Mouse (Mus musculus) 416B (cell line): Measurements from ENCODE around the gene Tecpr2.

Source experiments
- DNase-seq: peaks from one replicate; pipeline ENCODE4 v3.0.0; 2011; ENCODE audit warnings: low read depth

The Tecpr2 gene

DNA sequence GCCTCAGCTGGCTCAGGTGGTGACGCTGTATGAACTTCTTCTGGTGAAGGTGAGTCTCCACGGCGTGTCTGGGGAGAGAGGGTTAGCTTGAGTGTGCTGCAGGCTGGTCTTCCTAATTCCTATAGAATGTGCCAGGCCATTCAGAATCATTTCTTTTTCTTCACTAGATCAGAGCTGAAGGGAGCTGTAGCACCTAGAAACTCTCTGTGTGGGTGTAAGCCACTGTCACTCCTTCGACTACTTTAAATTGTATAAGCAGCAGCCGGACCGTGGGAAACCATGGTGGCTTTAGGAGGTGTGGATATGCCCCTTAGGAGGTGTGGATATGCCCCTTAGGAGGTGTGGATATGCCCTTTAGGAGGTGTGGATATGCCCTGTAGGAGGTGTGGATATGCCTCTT is 25.1 kb upstream of the Tecpr2 start:
- DNase-seq, result no peak

DNA sequence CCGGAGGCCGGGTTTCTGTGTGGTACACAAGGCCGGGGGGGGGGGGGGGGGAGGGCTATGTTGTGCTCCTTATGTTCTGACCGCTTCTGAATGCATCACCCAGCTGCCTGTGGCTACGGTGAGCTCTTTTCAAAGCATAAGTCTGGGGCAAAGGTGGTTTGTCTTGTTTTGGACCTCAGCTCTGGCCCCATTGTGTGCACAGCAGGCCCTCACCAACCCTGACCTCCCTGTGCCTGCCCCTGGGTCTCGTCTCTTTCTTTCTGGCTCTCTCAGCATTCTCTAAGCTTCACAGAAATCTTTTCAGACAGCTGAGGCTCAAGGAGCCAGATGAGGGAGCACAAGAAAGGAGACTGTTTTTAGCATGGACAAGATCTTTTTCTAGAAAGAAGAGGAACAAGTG is 23.5 kb upstream of the Tecpr2 start:
- DNase-seq, result no peak

DNA sequence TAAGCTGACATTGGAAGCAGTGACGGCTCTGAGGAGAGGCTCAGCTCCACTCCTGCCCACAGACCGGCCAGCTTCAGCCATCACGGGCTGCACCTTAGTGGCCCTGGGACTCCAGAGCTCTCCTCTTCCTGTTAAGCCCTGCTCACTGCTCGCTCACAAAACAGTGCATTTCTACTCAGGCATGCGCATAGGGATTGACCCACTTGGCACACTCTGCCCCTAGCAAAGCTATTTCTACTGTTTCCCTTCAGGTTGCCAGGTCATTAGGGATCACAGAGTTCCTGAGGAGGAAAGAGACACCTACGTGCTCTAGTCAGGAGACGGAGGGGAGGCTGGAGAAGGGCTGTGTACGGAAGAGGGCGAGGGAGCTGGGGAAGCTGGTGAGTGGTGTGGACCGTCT is 23.1 kb upstream of the Tecpr2 start:
- no peak for DNase-seq

DNA sequence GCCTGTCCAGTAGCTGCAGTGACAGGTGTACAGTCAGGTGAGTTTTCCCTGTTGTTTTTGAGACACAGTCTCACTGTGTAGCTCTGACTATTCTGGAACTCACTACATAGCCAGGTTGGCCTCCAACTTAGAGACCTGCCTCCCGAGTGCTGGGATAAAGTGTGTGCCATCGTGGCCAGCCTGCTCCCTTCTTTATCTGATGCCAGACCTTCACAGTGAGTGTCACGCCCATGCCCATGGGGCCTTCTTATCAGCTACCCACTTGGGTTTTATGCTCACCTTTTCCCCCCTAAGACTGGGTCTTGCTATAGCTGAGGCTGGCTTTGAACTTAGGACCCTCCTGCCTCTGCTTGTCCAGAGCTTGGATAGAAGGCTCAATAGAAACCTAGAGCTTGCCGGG is 19.0 kb upstream of the Tecpr2 start:
- no peak for DNase-seq

DNA sequence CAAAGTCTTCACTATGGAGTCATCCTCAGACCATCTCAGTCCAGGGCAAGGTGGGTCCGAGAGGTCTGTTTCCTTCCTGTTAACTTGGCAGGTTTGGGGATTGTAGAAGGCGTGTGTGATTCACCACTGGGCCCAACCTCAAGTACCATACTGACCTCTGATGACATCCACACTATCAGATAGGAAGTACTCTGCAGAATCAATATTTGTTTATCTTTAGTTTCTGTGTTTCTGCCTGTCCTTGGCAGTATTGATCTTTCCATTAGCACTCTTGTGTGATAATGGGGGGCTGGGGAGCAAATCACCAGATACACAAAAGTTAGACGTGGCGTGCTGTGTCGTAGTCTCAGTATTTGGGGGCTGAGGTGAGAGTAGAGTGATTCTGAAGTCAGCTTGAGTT is 17.8 kb upstream of the Tecpr2 start:
- DNase-seq, result no peak

DNA sequence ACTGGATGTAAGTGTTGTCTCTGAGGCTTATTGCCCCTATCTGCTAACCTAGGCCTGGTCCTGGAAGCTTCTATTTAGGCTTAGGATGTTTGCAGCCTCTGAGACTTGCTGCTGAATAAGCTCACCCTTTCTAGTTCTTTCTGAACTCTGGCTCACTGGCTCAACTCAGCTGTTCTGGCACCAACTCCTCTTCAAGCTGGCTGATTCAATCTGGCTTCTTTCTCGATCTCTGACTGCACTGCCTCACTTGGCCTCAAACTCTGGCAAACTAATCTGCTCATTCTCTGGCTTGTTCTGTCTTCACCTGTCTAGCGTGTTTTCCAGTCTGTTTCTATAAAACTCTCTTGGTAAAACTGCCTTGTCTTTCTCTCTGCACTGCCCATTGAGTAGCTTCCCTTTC is 13.7 kb upstream of the Tecpr2 start:
- no peak for DNase-seq

DNA sequence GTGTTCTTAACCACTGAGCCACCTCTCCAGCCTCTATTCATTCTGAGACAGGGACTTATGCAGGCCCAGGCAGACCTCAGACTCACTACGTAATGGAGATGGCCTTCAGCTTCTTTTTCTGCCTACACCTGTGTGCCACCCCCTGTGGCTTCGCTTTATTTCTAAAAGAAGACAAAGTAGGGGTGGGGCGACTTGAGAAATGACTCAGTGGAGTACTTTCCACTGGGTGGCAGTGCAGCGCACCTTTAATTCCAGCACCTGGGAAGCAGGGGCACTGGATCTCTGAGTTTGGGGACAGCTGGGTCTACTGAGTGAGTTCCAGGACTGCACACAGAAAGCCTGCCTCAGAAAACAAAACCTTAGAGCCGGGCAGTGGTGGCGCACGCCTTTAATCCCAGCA is 6.8 kb upstream of the Tecpr2 start:
- peak; percentile 24 for DNase-seq

DNA sequence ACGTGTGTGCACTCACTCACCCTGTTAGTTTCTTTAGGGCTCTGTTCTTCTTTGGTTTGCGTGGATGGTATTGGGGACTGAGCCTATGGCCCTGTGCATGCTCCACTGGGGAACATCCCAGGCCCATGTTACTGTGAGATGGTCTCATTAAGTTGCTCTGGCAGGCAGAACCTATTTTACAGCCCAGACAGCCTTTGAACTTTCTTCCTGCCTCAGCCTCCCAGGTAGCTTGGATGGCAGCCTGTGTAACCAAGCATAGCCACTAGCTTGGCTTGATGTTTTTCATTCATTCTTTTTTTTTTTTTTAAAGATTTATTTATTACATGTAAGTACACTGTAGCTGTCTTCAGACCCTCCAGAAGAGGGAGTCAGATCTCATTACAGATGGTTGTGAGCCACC is 3.8 kb upstream of the Tecpr2 start:
- DNase-seq, result no peak

DNA sequence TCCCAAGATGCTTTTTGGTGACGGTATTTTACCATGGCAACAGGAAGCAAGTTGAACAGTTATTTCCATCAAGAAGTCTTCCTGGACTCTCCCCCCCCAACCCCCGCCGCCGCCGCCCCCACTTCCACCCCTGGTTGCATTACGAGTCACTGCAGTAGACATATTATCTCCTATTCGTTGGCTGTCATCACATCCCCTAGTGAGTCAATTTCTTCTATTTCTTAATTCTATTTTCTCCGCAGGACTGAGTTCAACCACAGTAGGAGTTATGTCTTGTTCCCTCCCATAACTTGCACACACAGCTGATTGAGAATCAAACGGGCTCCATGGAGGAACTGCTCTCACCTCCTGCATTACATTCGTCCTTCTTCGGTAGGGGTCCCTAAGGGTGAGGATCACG is 958 bp upstream of the Tecpr2 start:
- DNase-seq, result peak; percentile 73

DNA sequence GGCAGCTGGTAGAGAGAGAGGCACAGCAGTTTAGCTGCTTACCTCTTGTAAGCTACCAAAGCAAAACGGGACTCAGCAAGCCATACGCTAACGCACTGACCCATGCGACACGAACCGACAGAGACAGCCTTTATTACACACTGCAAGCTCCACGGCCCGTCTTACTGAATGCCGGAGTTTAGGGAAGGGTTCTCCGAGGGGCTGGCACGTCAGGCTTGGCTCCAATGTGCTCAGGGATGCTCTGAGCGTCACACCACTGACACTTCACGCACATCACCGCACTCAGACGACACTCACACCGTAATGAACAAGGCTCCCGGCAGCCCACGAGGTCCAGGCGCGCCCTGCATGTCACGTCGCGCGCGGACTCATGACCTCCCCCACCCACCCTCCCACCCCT is 458 bp upstream of the Tecpr2 start:
- peak; percentile 51 for DNase-seq

DNA sequence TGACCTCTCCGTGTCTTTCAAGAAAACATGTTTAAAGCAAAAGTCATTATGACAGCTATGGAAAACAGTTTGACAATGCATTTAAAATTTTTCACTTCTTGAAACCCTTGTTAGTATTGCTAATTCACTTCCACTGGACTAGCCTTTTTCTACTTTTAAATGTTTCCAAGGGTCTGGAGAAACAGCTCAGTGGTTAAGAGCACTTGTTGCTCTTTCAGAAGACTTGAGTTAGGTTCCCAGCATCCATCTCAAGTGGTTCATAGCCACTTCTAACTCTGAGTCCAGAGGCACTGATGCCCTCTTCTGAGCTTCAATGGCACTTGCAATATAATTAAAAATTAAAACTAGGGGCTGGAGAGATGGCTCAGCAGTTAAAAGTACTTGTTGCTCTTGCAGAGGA is 2.8 kb downstream of the Tecpr2 start:
- no peak for DNase-seq

DNA sequence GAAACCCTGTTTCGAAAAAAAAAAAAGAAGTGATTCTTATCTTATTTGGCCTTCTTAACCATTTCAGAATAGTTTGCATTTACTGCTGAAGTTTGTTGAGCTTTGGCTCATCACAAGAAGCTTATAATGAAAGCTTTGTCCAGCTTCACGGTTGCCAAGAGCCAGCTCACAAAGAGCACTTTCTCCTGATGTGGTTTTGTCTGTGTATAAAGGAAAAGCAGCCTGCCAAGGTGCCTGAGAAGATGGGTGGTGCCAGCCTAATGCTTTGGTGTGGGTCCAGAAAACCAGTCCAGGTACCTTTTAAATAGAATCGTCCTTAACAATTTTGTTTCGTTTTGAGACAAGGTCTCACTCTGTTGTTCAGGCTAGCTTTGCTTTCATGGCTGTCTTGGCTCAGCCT is 13.0 kb downstream of the Tecpr2 start:
- no peak for DNase-seq

DNA sequence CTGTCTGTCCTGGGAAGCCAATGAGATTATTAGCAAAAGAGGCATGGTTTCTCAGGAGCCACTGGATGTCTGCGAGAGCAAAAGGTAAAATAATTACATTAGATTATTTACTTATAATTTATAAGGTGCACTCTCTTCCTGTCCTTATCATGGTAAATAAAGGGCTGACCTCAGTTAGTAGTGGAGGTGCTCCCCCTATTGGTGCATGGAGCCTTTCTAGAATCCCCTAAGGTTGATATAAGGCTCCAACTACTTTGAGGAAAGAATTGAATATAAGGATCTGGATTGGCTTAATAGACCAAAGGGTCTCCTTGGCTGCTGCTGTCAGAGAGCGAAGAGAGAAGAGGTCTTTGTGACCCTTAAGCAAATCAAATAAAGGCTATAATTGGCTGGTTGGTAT is 14.5 kb downstream of the Tecpr2 start:
- peak; percentile 35 for DNase-seq

DNA sequence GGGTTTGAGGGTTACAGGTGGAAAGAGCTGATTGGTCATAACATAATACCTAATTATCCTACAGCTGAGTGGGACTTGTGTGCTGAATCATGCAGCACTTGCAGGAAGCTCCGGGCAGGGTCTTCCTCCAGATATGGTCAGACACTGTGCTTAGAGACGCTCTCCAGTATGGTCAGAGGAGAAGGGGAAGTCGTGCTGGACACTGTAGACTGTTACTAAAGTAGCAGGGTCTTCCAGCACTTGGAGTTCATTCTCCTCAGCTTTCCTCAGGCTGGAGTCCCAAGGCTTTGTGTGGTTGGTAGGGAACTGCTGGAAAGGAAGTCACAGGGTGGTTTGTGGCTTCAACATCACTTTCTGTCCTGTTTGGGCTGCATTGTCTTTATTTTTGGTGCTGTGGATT is 18.8 kb downstream of the Tecpr2 start:
- DNase-seq, result peak; percentile 76

DNA sequence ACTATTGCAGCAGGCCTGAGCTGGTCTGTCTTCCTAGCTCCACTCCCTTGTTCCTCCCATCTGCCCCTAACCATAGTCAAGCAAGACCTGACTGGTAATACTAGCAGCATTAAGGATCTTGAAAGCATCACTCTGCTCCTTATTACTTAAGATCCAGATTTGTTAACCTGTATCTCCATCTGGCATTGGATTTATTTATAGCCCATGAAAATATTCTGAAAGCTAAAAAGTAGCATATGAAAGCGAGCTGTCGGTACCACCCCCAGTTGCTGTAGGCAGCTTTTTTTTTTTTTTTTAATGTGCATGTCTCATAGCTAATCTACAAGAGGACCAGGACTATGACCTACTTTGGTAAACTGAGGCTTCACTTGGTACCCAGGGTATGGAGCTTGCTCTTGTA is 20.9 kb downstream of the Tecpr2 start:
- DNase-seq, result no peak

DNA sequence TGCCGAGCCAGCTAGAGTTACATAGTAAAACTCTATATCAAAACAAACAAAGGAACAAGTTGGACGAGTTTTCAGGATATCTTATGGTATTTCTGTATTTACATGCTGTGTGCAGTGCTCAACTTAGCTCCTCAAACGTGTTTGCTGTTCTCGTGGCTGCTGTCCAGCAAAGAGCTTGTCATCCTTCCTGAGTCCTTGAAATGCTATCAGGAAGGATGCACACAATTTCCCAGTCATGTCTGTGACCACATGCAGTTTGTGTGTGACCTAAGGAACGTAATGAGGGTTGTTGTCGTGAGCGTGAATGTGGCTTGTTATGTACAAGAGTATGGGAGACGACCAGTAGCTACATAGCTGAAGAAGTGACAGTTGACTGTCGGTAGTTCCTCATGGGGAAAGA is 26.7 kb downstream of the Tecpr2 start:
- peak; percentile 91 for DNase-seq

DNA sequence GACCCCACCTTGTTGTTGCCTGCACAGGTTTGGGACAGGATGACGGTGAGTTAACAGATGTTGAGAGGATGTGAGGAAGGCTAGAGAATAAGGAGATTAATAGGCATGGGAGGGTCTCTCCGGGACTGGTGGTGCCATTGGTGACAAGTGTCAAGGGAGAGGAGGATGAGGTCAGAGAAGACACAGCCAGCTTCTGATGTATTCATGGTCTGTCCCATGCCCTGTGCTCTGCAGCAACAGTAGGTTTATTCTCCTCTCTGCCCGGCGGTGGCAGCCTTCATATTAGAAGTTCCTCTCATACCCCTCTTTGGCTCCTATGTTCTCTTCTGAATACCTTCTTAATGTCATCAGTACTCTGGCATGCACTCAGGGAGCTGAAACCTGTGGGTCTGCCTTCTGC is 31.2 kb downstream of the Tecpr2 start:
- no peak for DNase-seq

DNA sequence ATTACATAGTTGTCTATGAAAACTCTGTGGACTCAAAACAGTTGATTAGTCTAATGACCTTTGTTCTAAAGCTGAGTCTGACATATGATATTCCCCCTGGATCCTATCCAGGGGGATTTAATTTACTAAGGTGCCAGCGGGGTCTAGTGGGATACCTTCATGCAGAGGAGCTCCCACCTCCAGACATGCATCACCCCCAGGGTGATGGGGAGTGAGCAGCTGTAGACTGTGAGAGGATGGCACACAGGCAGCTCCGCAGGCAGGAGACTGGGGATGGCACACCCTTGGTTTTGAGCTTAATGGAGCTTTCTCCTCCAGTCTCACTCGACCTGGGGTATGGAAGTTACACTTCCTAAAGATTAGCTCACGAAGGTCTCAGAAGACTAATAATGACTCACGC is 32.5 kb downstream of the Tecpr2 start:
- DNase-seq, result no peak

DNA sequence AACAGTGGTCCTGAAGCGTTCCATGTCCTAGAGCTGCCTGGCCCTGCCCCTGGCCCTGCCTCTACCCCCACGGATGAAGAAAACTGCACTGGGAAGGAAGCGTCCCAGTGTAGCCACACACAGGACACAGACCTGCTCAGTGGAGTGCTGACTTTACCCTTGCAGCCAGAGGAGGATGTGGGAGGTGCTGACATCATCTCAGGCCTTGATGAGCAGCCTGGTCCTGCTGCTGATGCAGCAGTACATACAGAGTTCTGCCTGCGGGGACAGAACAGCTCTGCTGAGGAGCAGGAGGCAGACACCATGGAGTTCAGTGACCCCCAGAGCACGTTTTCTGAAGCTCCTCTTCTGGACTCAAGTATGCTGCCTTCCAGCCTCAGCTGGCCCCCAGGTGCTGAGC is 43.8 kb downstream of the Tecpr2 start:
- peak; percentile 17 for DNase-seq

DNA sequence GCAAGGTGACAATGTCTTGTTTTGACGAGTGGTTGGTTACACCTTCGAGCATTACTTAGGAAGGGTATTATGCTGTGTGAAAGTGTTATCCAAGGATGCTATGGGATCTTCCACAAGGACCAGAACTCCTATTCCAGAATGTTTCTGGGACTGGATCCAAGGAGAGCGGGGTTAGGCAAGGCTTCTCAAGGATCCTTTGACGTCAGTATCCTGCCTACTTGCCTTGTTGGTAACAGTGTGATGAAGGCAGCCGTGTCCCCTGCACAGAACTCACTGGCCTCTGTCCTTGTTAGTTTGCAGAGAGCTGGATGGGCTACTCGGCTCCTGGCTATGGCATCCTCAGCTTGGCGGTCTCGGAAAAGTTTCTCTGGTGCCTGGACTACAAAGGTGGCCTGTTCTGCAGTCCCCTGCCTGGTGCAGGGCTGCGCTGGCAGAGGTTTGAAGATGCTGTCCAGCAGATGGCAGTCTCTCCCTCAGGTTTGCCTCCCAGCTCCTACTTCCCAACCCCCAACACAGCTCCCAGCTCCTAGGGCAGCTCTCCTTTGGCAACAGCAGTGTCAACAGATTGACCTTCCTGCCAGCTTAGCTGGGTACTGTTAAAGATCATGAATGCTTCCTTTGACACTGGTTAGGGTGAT is 47.0 kb downstream of the Tecpr2 start:
- DNase-seq, result peak; percentile 87

DNA sequence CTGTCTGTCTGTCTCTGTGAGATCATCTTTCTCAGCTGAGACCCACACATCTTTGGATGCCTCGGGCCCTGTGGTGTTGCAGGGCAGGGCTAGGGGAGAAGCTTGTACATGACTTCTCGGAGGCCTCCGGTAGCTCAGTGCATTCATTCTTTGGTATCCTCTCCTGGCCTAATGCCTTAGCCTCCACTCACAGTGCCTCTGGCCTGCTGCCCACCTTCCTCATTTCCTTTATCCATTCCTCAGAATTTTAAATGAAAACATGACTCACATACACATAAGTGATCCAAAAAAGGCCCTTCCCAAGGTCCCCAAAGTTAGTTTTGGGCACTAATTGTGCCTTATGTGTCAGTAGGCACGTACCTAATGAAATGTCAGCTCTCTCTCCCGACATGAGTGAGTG is 48.4 kb downstream of the Tecpr2 start:
- no peak for DNase-seq

DNA sequence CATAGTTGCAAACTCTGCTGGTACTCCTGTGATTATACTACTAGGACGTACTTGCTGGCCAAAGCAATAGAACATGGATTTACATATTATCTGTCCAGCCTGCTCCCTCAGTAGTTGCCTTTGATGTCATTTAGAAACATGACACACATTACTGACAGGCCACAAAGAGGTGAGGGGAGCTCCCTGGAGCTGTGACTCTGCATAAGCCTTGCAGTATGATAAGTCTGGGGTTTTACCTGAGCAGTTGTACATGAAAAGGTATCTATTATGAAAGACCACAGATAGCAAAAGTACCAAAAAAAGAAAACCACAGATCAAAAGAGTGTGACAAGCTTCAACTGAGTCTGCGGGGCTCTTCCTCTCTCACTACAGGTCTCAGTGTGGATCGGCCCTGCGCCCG is 50.3 kb downstream of the Tecpr2 start:
- no peak for DNase-seq

DNA sequence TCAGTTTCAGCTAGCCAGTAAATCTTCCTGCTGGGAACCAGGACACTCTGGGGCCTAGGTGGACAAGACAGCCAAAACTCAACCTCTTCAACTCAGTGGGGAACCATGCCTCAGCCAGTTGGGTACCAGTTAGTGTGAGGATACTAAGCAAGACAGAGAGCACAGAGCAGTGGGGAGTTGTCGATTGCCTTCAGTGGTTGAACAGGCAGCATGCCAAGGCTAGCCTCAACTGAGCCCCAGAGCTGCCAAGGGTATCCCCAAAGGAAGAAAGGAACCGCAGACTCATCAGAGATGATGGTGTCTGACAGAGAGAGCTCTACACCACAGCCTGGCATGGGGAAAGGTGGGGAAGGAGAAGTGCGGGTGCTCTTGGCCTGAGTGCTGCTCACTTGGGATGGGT is 51.8 kb downstream of the Tecpr2 start:
- DNase-seq, result no peak

DNA sequence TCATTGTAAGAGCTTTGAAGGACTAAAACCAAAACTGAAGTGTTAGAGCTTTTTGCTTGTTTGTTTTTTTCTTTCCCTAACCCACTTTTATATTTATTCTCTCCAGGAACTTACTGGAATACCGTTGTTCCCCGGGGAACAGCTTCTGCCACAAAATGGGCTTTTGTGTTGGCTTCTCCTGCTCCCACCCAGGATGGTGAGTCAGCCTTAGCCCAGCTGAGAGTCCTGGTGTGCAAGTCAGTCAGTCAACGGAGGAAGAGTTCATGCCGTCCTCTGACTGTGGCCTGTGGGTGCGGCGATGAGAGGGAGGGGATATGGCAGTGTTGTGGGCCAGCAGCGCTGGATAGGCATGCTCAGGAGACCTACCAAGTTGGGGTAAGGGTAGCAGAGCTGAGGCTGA is 57.2 kb downstream of the Tecpr2 start:
- no peak for DNase-seq
